Mouse (Mus musculus): ENCODE measurements at regions not wholly inside any gene's neighbourhood (a gene's known extent, or its start where the extent isn't known, plus 50 kb on each side); places are given as distances from the start of the nearest gene placed in this dataset.
A peak's percentile ranks its signal among the peaks of the same experiment; 100 is the strongest.

DNA sequence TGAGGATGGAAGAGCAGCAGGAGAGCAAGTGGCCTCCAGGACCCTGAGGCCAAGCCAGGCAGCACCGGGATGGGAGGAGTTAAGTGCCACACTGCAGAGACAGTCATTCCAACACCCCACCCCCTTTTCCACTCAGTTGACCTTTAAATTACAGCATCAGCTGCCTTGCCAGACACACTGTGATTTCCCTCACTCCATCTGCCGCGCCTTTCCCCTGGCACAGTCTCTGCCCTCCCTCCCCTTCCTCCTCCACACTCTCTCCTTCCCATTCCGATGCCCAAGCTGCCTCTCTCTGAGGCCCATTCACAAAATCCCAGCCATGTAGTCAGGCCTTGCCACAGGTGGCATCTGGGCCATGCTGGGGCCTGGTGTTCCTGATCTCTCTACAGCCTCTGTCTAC, 274.9 kb downstream of the Cyp26b1 start:
- TF ChIP-seq POU5F1 (IDR thresholded peaks at IDR 0.05; ENCODE audit: borderline replicate concordance, low read length) (no peak), CTCF (conservative IDR thresholded peaks at IDR 0.05; ENCODE audit: low read length) (no peak), NANOG (IDR thresholded peaks at IDR 0.05; ENCODE audit: borderline replicate concordance, low read length) (no peak)
- Histone ChIP-seq H3K4me3 (replicated peaks; ENCODE audit: low read length) (no peak overlapping the region), H3K4me1 (replicated peaks; ENCODE audit: low read depth, low read length) (no peaks in the 10 kb centered on the region)

DNA sequence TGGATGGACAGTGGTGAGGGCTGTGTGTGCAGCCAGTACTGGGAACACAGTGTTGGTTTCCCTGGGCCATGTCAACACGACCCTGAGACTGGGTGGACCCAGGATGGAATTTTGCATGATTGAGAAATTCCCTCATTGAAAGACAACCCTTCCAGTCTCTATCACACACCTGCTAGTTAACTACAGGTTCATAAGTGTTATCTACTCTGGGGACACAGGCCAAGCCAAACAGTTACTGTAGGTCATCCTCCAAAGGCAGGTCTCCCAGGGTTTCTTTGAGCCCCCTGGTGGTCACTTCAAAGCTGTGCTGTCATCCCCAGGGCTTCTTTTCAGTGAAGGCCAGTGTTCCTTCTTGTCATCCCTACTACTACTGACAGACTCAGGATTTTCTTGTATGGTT, 276.7 kb downstream of the Cyp26b1 start:
- Histone ChIP-seq H3K27me3 (ENCODE audit: insufficient read depth, low read length) (peaks cover 14% of the 10 kb centered on the region), H3K36me3 (ENCODE audit: insufficient read depth, low read length) (no peaks in the 10 kb centered on the region), H3K9me3 (ENCODE audit: low read length) (no peaks in the 10 kb centered on the region), H3K4me3 (replicated peaks; ENCODE audit: low read length) (no peak overlapping the region), H3K4me1 (replicated peaks; ENCODE audit: low read depth, low read length) (no peaks in the 10 kb centered on the region)
- TF ChIP-seq CTCF (conservative IDR thresholded peaks at IDR 0.05; ENCODE audit: low read length) (peak; percentile 34), POU5F1 (IDR thresholded peaks at IDR 0.05; ENCODE audit: borderline replicate concordance, low read length) (no peak), NANOG (IDR thresholded peaks at IDR 0.05; ENCODE audit: borderline replicate concordance, low read length) (no peak)

More for the DNA sequence above, 274.9 kb downstream of the Cyp26b1 start:
- Histone ChIP-seq H3K27me3 (ENCODE audit: insufficient read depth, low read length) (peaks cover 4% of the 10 kb centered on the region; the same call in 1 of the 2 replicates), H3K9me3 (ENCODE audit: low read length) (no peaks in the 10 kb centered on the region; the same call in 1 of the 2 replicates), H3K36me3 (ENCODE audit: insufficient read depth, low read length) (no peaks in the 10 kb centered on the region)

DNA sequence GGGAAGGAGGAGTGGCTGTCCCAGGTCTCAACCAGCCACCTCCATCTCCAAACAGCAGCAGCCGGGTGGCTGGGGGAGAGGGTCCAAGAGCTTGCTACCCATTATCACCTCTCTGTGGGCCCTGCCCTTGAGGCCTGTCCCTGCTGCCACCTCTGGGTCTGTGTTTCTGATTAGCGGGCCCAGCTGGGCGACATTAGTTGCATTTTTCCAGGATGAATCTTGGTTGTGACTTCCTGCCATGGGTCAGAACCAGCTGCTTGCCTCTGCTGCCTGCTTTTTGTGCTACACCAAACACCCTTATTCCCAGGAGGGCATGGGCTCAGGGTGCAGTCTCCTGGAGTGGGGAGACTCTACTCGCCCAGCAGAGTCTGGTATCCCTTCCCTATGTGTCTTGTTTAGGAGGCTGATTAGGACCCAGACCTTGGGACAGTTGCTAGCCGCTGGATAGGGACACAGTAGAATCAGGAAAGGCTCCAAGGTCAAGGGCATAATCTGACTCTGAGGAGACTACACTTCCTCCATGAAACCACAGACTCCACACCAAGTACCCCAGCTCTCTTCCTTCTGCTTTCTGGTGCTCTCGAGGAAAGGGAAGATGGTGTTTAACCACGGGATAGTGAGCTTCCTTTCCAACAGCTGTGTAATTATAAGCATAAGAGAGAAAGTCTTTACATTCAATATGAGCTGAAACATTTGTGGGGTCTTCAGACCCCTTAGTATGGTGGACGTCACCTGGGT, 278.4 kb downstream of the Cyp26b1 start:
- Histone ChIP-seq H3K9me3 (ENCODE audit: low read length) (no peaks in the 10 kb centered on the region), H3K4me3 (replicated peaks; ENCODE audit: low read length) (no peak overlapping the region), H3K27me3 (ENCODE audit: insufficient read depth, low read length) (peaks cover 11% of the 10 kb centered on the region; the same call in 1 of the 2 replicates), H3K36me3 (ENCODE audit: insufficient read depth, low read length) (no peaks in the 10 kb centered on the region), H3K4me1 (replicated peaks; ENCODE audit: low read depth, low read length) (peaks cover 3% of the 10 kb centered on the region; the same call in 1 of the 2 replicates)
- TF ChIP-seq CTCF (conservative IDR thresholded peaks at IDR 0.05; ENCODE audit: low read length) (no peak), POU5F1 (IDR thresholded peaks at IDR 0.05; ENCODE audit: borderline replicate concordance, low read length) (no peak), NANOG (IDR thresholded peaks at IDR 0.05; ENCODE audit: borderline replicate concordance, low read length) (no peak)

DNA sequence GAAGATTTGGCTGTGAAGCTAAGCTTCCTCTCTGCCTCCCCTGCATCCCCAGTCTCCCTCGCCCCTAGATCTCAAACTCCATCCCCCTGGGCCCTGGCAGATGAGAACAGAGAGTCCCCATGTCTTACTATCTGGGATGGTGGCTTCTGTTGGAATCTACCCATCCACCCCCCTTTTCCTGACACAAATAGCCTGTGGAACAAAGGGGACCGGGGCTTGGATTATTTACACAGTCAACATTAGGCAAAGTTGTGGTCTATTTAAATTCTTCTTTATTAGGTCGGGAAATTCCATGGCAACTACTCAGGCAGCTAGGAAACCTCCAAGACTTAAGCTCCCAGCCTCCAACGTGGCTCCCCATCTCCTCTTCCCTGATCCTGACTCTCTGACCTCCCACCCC, 279.9 kb downstream of the Cyp26b1 start:
- Histone ChIP-seq H3K36me3 (ENCODE audit: insufficient read depth, low read length) (no peaks in the 10 kb centered on the region), H3K9me3 (ENCODE audit: low read length) (no peaks in the 10 kb centered on the region), H3K4me1 (replicated peaks; ENCODE audit: low read depth, low read length) (peaks cover 3% of the 10 kb centered on the region; the same call in 1 of the 2 replicates), H3K27me3 (ENCODE audit: insufficient read depth, low read length) (peaks cover 11% of the 10 kb centered on the region; the same call in 1 of the 2 replicates), H3K4me3 (replicated peaks; ENCODE audit: low read length) (no peak overlapping the region)
- TF ChIP-seq POU5F1 (IDR thresholded peaks at IDR 0.05; ENCODE audit: borderline replicate concordance, low read length): no peak
- no peak for TF ChIP-seq NANOG (IDR thresholded peaks at IDR 0.05; ENCODE audit: borderline replicate concordance, low read length)
- no peak for TF ChIP-seq CTCF (conservative IDR thresholded peaks at IDR 0.05; ENCODE audit: low read length)

DNA sequence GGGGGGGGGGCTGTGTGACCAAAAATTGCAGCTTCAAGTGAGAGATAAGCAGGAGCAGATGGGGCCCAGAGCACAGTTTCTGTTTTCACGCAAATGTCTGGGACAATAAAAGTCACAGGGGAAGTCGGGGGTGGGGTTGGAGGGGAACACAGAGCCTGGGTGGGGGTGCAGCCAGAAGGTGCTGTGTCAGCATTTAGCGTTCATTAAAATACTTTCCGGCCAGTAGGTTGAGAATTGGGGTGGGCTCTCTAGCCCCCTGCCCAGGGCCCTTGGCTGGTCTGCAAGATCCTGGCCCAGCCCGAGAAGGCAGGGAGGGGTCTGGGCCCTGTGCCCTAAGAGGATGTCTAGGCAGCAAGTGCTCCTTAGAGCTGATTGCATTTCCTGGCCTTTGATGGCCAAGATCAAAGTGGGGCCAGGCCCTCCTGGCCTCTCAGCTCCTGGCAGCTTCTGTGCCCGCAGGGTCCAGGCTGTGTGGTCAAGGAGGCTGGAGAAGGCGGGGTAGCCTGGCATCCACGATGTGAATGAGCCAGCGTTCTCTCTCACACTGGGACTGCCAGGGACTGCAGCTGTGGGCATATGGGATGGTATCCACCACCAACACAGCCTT, 283.0 kb downstream of the Cyp26b1 start:
- TF ChIP-seq POU5F1 (IDR thresholded peaks at IDR 0.05; ENCODE audit: borderline replicate concordance, low read length) (no peak), CTCF (conservative IDR thresholded peaks at IDR 0.05; ENCODE audit: low read length) (no peak), NANOG (IDR thresholded peaks at IDR 0.05; ENCODE audit: borderline replicate concordance, low read length) (no peak)
- no peaks in the 10 kb centered on the region for H3K36me3 ChIP-seq (ENCODE audit: insufficient read depth, low read length)

DNA sequence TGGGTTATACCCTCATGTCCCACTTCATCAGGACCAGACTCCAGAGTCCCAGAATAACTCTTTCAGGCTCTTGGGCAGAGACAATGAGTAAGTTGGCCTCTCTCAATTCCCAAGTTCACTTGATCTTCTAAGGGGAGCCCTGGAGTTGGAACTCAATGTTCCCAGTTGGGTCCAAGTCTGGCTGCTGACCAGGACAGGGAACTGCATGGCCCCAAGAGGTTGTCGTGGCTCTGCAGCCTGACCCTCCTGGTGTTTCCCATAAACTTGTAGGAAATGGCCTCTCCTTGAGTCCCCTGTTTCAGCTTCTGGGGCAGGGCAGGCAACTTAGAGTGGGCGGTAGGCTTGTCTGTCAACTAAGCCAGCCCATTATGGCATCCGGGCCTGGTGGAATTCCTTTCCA, 286.2 kb downstream of the Cyp26b1 start:
- H3K4me3 ChIP-seq (replicated peaks; ENCODE audit: low read length): no peak overlapping the region
- H3K4me1 ChIP-seq (replicated peaks; ENCODE audit: low read depth, low read length): peaks cover 3% of the 10 kb centered on the region; the same call in 1 of the 2 replicates
- no peaks in the 10 kb centered on the region for H3K9me3 ChIP-seq (ENCODE audit: low read length)
- TF ChIP-seq CTCF (conservative IDR thresholded peaks at IDR 0.05; ENCODE audit: low read length) (no peak), POU5F1 (IDR thresholded peaks at IDR 0.05; ENCODE audit: borderline replicate concordance, low read length) (no peak), NANOG (IDR thresholded peaks at IDR 0.05; ENCODE audit: borderline replicate concordance, low read length) (no peak)
- H3K27me3 ChIP-seq (ENCODE audit: insufficient read depth, low read length): 0 out of 2 replicates have a peak, but pooled peaks cover 3% of the 10 kb centered on the region
- no peaks in the 10 kb centered on the region for H3K36me3 ChIP-seq (ENCODE audit: insufficient read depth, low read length)

More for the DNA sequence above, 283.0 kb downstream of the Cyp26b1 start:
- Histone ChIP-seq H3K4me1 (replicated peaks; ENCODE audit: low read depth, low read length) (peaks cover 3% of the 10 kb centered on the region; the same call in 1 of the 2 replicates), H3K4me3 (replicated peaks; ENCODE audit: low read length) (no peak overlapping the region), H3K27me3 (ENCODE audit: insufficient read depth, low read length) (peaks cover 11% of the 10 kb centered on the region; the same call in 1 of the 2 replicates), H3K9me3 (ENCODE audit: low read length) (no peaks in the 10 kb centered on the region)

DNA sequence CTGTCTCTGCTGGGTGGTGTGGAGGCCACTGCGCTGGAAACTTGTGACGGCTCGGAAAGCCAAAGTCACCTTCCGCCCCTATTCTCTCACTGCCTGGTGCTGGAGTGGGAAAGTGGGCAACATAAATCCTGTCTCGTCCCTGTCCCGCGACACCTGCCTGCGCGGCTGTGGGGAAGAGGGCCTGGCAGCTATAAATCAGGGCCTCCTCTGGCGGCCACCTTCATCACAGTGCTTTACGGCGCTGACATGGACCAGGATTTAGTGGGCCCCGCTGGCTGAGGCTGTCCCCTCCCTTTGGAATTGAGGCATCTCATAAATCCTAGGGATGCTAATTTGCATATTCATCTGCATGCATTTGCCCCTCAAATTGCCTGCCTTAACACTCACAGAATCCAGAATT, 287.1 kb downstream of the Cyp26b1 start:
- H3K36me3 ChIP-seq (ENCODE audit: insufficient read depth, low read length): no peaks in the 10 kb centered on the region
- no peaks in the 10 kb centered on the region for H3K9me3 ChIP-seq (ENCODE audit: low read length)
- H3K4me3 ChIP-seq (replicated peaks; ENCODE audit: low read length): no peak overlapping the region
- peaks cover 3% of the 10 kb centered on the region; the same call in 1 of the 2 replicates for H3K4me1 ChIP-seq (replicated peaks; ENCODE audit: low read depth, low read length)
- TF ChIP-seq NANOG (IDR thresholded peaks at IDR 0.05; ENCODE audit: borderline replicate concordance, low read length) (no peak), CTCF (conservative IDR thresholded peaks at IDR 0.05; ENCODE audit: low read length) (no peak), POU5F1 (IDR thresholded peaks at IDR 0.05; ENCODE audit: borderline replicate concordance, low read length) (no peak)
- H3K27me3 ChIP-seq (ENCODE audit: insufficient read depth, low read length): no peaks in the 10 kb centered on the region

DNA sequence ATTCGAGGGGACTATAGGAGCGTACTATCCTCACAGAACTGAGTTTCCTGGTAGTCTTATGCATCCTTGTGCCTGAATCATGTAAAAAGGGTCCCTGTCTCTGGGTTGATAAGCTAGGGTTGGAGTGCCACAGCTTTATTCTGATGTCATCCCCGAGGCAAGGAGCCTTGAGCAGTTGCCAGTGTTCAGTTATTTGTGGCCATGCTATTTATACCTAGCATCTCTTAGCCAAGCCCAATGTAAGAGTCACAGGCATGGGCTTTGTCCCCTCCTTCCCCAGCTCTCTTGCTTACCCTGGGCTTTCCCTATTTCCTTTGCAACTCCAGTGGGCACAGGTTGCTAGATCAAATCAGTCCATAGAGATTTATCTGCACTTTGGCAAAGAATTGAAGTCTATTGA, 288.6 kb downstream of the Cyp26b1 start:
- H3K9me3 ChIP-seq (ENCODE audit: low read length): no peaks in the 10 kb centered on the region
- no peaks in the 10 kb centered on the region; the same call in 1 of the 2 replicates for H3K4me1 ChIP-seq (replicated peaks; ENCODE audit: low read depth, low read length)
- H3K4me3 ChIP-seq (replicated peaks; ENCODE audit: low read length): no peak overlapping the region
- H3K27me3 ChIP-seq (ENCODE audit: insufficient read depth, low read length): no peaks in the 10 kb centered on the region
- TF ChIP-seq NANOG (IDR thresholded peaks at IDR 0.05; ENCODE audit: borderline replicate concordance, low read length) (no peak), POU5F1 (IDR thresholded peaks at IDR 0.05; ENCODE audit: borderline replicate concordance, low read length) (no peak), CTCF (conservative IDR thresholded peaks at IDR 0.05; ENCODE audit: low read length) (no peak)
- no peaks in the 10 kb centered on the region for H3K36me3 ChIP-seq (ENCODE audit: insufficient read depth, low read length)

Measured in E14TG2a.4 (cell line).